Mouse (Mus musculus) cerebellum, adult (tissue): ENCODE results near the gene Ascc2.

Experiments used
- ATAC-seq: cut with Nextera tagmentation; 2 replicates; pipeline ENCODE4 v1.9.2; 2017; ENCODE audit warnings: mild to moderate bottlenecking, moderate library complexity, mixed read lengths; ENCODE audit not compliant: insufficient number of reproducible peaks, low FRiP score, low TSS enrichment

Ascc2 gene

GRCm38 (mm10) chr11:4715596-4715995 lies 78.0 kb downstream of the Ascc2 start:
- no peak for ATAC-seq

GRCm38 (mm10) chr11:4716530-4717236 lies 79.1 kb downstream of the Ascc2 start:
- ATAC-seq = no peak

- no peak for ATAC-seq
These were observed 81.0 kb downstream of the Ascc2 start for GRCm38 (mm10) chr11:4718548-4718947.

- ATAC-seq = no peak
These were observed 82.4 kb downstream of the Ascc2 start for GRCm38 (mm10) chr11:4719961-4720360.

GRCm38 (mm10) chr11:4720393-4720792 lies 82.8 kb downstream of the Ascc2 start:
- no peak for ATAC-seq

GRCm38 (mm10) chr11:4720900-4721580 lies 83.5 kb downstream of the Ascc2 start:
- ATAC-seq = peak; percentile 68; the same call in 1 of the 2 replicates

- no peak for ATAC-seq
These were observed 84.2 kb downstream of the Ascc2 start for GRCm38 (mm10) chr11:4721728-4722127.

GRCm38 (mm10) chr11:4729603-4730002 lies 92.1 kb downstream of the Ascc2 start:
- ATAC-seq = no peak

GRCm38 (mm10) chr11:4730096-4730495 lies 92.5 kb downstream of the Ascc2 start:
- no peak for ATAC-seq

- no peak for ATAC-seq
These were observed 93.4 kb downstream of the Ascc2 start for GRCm38 (mm10) chr11:4730913-4731312.

GRCm38 (mm10) chr11:4731781-4732180 lies 94.2 kb downstream of the Ascc2 start:
- ATAC-seq = 0 out of 2 replicates have a peak, but pooled peaks have one; percentile 40

- no peak for ATAC-seq
These were observed 96.6 kb downstream of the Ascc2 start for GRCm38 (mm10) chr11:4734179-4734578.
